Mouse (Mus musculus) liver, embryonic 14.5 days (tissue): ENCODE results near the gene A630095N17Rik.

Source experiments
- CTCF ChIP-seq: IDR thresholded peaks from 2 replicates; pipeline ENCODE4 v1.5.1; 2016; ENCODE audit warnings: antibody characterized with exemption, low read depth, control low read depth
- EP300 ChIP-seq: IDR thresholded peaks from 2 replicates; pipeline ENCODE4 v1.6.1; 2016; ENCODE audit warnings: antibody characterized with exemption, low read depth

- TF ChIP-seq CTCF (peak; percentile 65), EP300 (no peak; the same call in 1 of the 2 replicates)
Observed at GRCm38 (mm10) chr1:75219078-75219477, 12.8 kb downstream of the A630095N17Rik start.
